17 mouse cellular contexts compared by ENCODE assay signal in genomic region chr12:3738741-3739529, GRCm38 (mm10).
DNase-seq lines count a peak whose midpoint lies in the region; ATAC-seq lines count a peak whose summit lies in the region.
"Had no signal": no experiment of that assay in that cellular context is flagged by ENCODE, and none has a peak within 500 bp of the region (broad histone marks: within the 10 kb centered on the region; RNA-seq: fewer than 3 reads in every experiment).

No protein-coding gene starts in this region.

- no peak overlapping the region for H3K27ac ChIP-seq in heart, embryonic 14.5 days (replicated peaks in 1 of 2; ENCODE audit: control insufficient read depth in 1 of 2, insufficient read depth in 1 of 2, low read depth in 2 of 2, low read length in 2 of 2)
- 0 out of 2 replicates have a peak overlapping the region, but pooled peaks have one; percentile 20 for H3K27ac ChIP-seq in midbrain, embryonic 16.5 days (ENCODE audit: low read length)
- no peak overlapping the region for H3K27ac ChIP-seq in midbrain, embryonic 15.5 days
- H3K27ac ChIP-seq: embryonic facial prominence, embryonic 13.5 days; hindbrain, embryonic 13.5 days; liver, embryonic 15.5 days; midbrain, embryonic 10.5 days had no signal

- 12% methylated on average over 7 of the region's 7 CpGs for WGBS in heart, embryonic 14.5 days
- 37% methylated on average over 7 of the region's 7 CpGs for WGBS in midbrain, embryonic 16.5 days
- 28% methylated on average over 7 of the region's 7 CpGs for WGBS in midbrain, embryonic 15.5 days

- ATAC-seq in heart, embryonic 14.5 days (ENCODE audit: insufficient number of reproducible peaks, insufficient read depth, low FRiP score, low read depth), result no peak
- no peak for ATAC-seq in midbrain, embryonic 16.5 days
- ATAC-seq in midbrain, embryonic 15.5 days (replicated peaks), result no peak
- ATAC-seq in megakaryocyte progenitor cell, adult 5-6 weeks (replicated peaks; ENCODE audit: poor library complexity), result peak; percentile 35; the same call in 1 of the 2 replicates

- H3K4me3 ChIP-seq in heart, embryonic 14.5 days (ENCODE audit: control insufficient read depth in 1 of 2, insufficient read depth in 1 of 2, low read depth in 1 of 2, low read length in 2 of 2), result no peak overlapping the region
- no peak overlapping the region for H3K4me3 ChIP-seq in midbrain, embryonic 16.5 days (ENCODE audit: low read depth, low read length)
- no peak overlapping the region for H3K4me3 ChIP-seq in midbrain, embryonic 15.5 days
- H3K4me3 ChIP-seq: embryonic facial prominence, embryonic 13.5 days; hindbrain, embryonic 13.5 days; liver, embryonic 15.5 days; midbrain, embryonic 10.5 days had no signal

- no peak for DNase-seq in heart, adult 18-20 months
- peak; percentile 73 for DNase-seq in R1 (ENCODE audit: low read depth, low spot score)
- no peak for DNase-seq in spleen, postnatal 36 days (ENCODE audit: low spot score in 2 of 2)
- no peak for DNase-seq in spleen, postnatal 10 days (ENCODE audit: low spot score in 2 of 2)
- DNase-seq: cerebellum, adult 18-20 months; gastrocnemius, postnatal 36 days; kidney, adult 18-20 months; kidney, postnatal 25 days; layer of hippocampus, adult 9-11 months had no signal

- H3K4me2 ChIP-seq in heart, embryonic 14.5 days (ENCODE audit: low read length), result peak overlapping the region; percentile 2; the same call in 1 of the 2 replicates
- no peak overlapping the region for H3K4me2 ChIP-seq in midbrain, embryonic 16.5 days (ENCODE audit: low read length)
- H3K4me2 ChIP-seq in midbrain, embryonic 15.5 days, result no peak overlapping the region
- H3K4me2 ChIP-seq: embryonic facial prominence, embryonic 13.5 days; hindbrain, embryonic 13.5 days had no signal

- H3K27me3 ChIP-seq in heart, embryonic 14.5 days (ENCODE audit: control insufficient read depth, insufficient read depth, low read length), result no peaks in the 10 kb centered on the region
- H3K27me3 ChIP-seq in midbrain, embryonic 16.5 days (ENCODE audit: control insufficient read depth, insufficient read depth, low read depth, low read length), result no peaks in the 10 kb centered on the region
- no peaks in the 10 kb centered on the region for H3K27me3 ChIP-seq in midbrain, embryonic 15.5 days (replicated peaks)
- H3K27me3 ChIP-seq: embryonic facial prominence, embryonic 13.5 days; hindbrain, embryonic 13.5 days; liver, embryonic 15.5 days had no signal

- no peaks in the 10 kb centered on the region for H3K9me3 ChIP-seq in heart, embryonic 14.5 days (ENCODE audit: control insufficient read depth, low read length)
- no peaks in the 10 kb centered on the region for H3K9me3 ChIP-seq in midbrain, embryonic 16.5 days (replicated peaks; ENCODE audit: control insufficient read depth, low read length, poor library complexity, severe bottlenecking)
- no peaks in the 10 kb centered on the region for H3K9me3 ChIP-seq in midbrain, embryonic 15.5 days
- H3K9me3 ChIP-seq: embryonic facial prominence, embryonic 13.5 days; hindbrain, embryonic 13.5 days; liver, embryonic 15.5 days; midbrain, embryonic 10.5 days had no signal

- no peak overlapping the region for H3K9ac ChIP-seq in heart, embryonic 14.5 days (ENCODE audit: low read length)
- no peak overlapping the region for H3K9ac ChIP-seq in midbrain, embryonic 16.5 days (ENCODE audit: low read depth, low read length)
- H3K9ac ChIP-seq in midbrain, embryonic 15.5 days, result no peak overlapping the region
- H3K9ac ChIP-seq: embryonic facial prominence, embryonic 13.5 days; hindbrain, embryonic 13.5 days; liver, embryonic 15.5 days had no signal

- peaks cover 6 to 15% of the 10 kb centered on the region in 2 experiments for H3K4me1 ChIP-seq in heart, embryonic 14.5 days (ENCODE audit: control insufficient read depth in 2 of 2, insufficient read depth in 2 of 2, low read length in 2 of 2)
- H3K4me1 ChIP-seq in midbrain, embryonic 16.5 days (ENCODE audit: control insufficient read depth, insufficient read depth, low read length), result peaks cover 2% of the 10 kb centered on the region; the same call in 1 of the 2 replicates
- 0 out of 2 replicates have a peak, but pooled peaks cover 3% of the 10 kb centered on the region for H3K4me1 ChIP-seq in midbrain, embryonic 15.5 days
- H3K4me1 ChIP-seq: embryonic facial prominence, embryonic 13.5 days had no signal

- H3K36me3 ChIP-seq in heart, embryonic 14.5 days (ENCODE audit: control insufficient read depth, insufficient read depth, low read length), result no peaks in the 10 kb centered on the region
- H3K36me3 ChIP-seq in midbrain, embryonic 16.5 days (ENCODE audit: control insufficient read depth, insufficient read depth, low read length), result no peaks in the 10 kb centered on the region
- no peaks in the 10 kb centered on the region for H3K36me3 ChIP-seq in midbrain, embryonic 15.5 days (replicated peaks)
- H3K36me3 ChIP-seq: hindbrain, embryonic 13.5 days; liver, embryonic 15.5 days; midbrain, embryonic 10.5 days had no signal
